Mouse (Mus musculus): ENCODE data around the gene Cops9.

The Cops9 gene

DNA sequence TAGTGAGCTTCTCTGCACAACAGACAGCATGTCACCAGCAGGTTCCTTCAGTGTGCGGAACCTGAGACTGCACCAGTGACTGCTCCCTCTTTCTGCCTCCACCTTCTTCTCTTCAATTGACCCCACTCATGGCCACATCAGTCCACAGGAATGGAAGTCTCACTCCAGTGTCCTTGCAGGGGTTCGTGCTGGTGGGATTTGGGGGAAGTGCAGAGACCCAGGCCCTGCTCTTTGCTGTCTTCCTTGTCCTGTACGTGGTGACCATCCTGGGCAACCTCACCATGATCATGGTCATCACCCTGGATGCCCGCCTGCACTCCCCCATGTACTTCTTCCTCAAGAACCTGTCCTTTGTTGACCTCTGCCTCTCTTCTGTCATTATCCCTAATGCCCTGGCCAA is 34.1 kb downstream of the Cops9 start:
- DNase-seq (ENCODE audit: low read depth, low spot score) = no peak

GRCm38 (mm10) chr1:92605482-92605881 is 36.3 kb downstream of the Cops9 start, which contains the start of gene Olfr1410:
Gene Olfr1410, plus strand, starts transcription at chr1:92605782.
- DNase-seq (ENCODE audit: low read depth, low spot score) = no peak

- DNase-seq (ENCODE audit: low read depth, low spot score) = no peak
These were observed 45.8 kb downstream of the Cops9 start for GRCm38 (mm10) chr1:92596019-92596418.

DNA sequence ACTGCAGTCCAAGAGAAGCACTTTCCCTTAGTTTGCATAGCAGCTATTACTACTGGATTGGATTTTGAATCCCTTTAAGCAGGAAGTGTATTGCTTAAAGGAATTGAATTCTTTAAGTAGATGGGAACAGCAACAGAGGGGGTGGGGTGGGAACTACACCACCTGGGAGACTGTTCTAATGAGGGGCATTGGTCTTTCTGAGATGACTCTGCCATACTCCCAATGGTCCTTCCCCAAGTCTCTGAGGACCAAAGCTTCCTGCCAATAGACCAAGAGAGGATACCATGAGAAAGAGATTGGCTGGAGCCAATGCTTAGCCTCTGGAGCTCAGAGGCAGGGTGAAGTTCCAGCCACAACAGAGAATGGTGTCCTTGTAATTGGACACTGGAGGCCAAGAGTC is 47.7 kb downstream of the Cops9 start, which contains the start of gene Olfr1411:
TSS of gene Olfr1411 (plus strand) at position 301 of the 400 bp plus-strand sequence.
- DNase-seq (ENCODE audit: low read depth, low spot score) = no peak

All from mesoderm, embryonic 11.5 days (tissue).